Mouse (Mus musculus): Measurements from ENCODE around the gene Olfr1508.
"Not testable (repeated sequence)": the region's sequence is repeated elsewhere in the genome, so short reads cannot be mapped to it uniquely, and the experiment has no call there.

Olfr1508 gene
- long read RNA-seq, experiment 1: 0 reads
- long read RNA-seq, experiment 2: 0 reads

GRCm38 (mm10) chr14:52467395-52467794 lies at the start of gene Olfr1508:
Gene Olfr1508, minus strand, starts transcription at chr14:52467495.
- intact Hi-C loops (cut with DNase I): no loop called here

GRCm38 (mm10) chr14:52495516-52495915 lies 28.2 kb upstream of the Olfr1508 start, which contains the start of gene Olfr1507:
Gene Olfr1507, minus strand, starts transcription at chr14:52495749.
- intact Hi-C loops (cut with DNase I): no loop called here

- intact Hi-C loops (cut with DNase I): no loop called here
Measured at GRCm38 (mm10) chr14:52465738-52466137, 1.6 kb downstream of the Olfr1508 start.

- intact Hi-C loops (cut with DNase I): no loop called here
Measured at GRCm38 (mm10) chr14:52461928-52462327, 5.4 kb downstream of the Olfr1508 start.

- intact Hi-C loops (cut with DNase I): no loop called here
Measured at GRCm38 (mm10) chr14:52451138-52451537, 16.2 kb downstream of the Olfr1508 start.

GRCm38 (mm10) chr14:52442690-52443089 lies 24.6 kb downstream of the Olfr1508 start, which contains the start of gene Olfr1509:
Gene Olfr1509, plus strand, starts transcription at chr14:52442990.
- intact Hi-C loops (cut with DNase I): no loop called here

- intact Hi-C loops (cut with DNase I): no loop called here
Measured at GRCm38 (mm10) chr14:52427686-52428085, 39.6 kb downstream of the Olfr1508 start.

GRCm38 (mm10) chr14:52414273-52414672 lies 53.0 kb downstream of the Olfr1508 start, which contains the start of gene Olfr1510:
Gene Olfr1510, minus strand, starts transcription at chr14:52414373.
- intact Hi-C loops (cut with DNase I): no loop called here

- intact Hi-C loops (cut with DNase I): not testable (repeated sequence)
Measured at GRCm38 (mm10) chr14:52410142-52410919, 57.0 kb downstream of the Olfr1508 start.
